Mouse (Mus musculus) CD4-positive, CD25-positive, alpha-beta regulatory T cell, adult 2 months (primary cell): ENCODE measurements around the gene Washc3.

Experiments
- DNase-seq: peaks from one replicate; pipeline ENCODE4 v3.0.0-alpha.2; 2012; ENCODE audit warnings: low read depth, low spot score

Washc3 gene

GRCm38 (mm10) chr10:88200951-88201638, at the start of gene Washc3:
Gene Washc3 (plus strand): TSS chr10:88201093.
- peak; percentile 92 for DNase-seq

- no peak for DNase-seq
Measured at GRCm38 (mm10) chr10:88151658-88152057, 49.2 kb upstream of the Washc3 start.

- no peak for DNase-seq
Measured at GRCm38 (mm10) chr10:88162096-88162495, 38.8 kb upstream of the Washc3 start.

- no peak for DNase-seq
Measured at GRCm38 (mm10) chr10:88162676-88163075, 38.2 kb upstream of the Washc3 start.

GRCm38 (mm10) chr10:88166158-88166557, 34.7 kb upstream of the Washc3 start:
- peak; percentile 51 for DNase-seq

GRCm38 (mm10) chr10:88167438-88168077, 33.3 kb upstream of the Washc3 start:
- DNase-seq: no peak

- no peak for DNase-seq
Measured at GRCm38 (mm10) chr10:88200541-88200940, 352 bp upstream of the Washc3 start.

- no peak for DNase-seq
Measured at GRCm38 (mm10) chr10:88201650-88202049, 757 bp downstream of the Washc3 start.

GRCm38 (mm10) chr10:88202581-88202980, 1.7 kb downstream of the Washc3 start:
- peak; percentile 50 for DNase-seq

GRCm38 (mm10) chr10:88203236-88203635, 2.3 kb downstream of the Washc3 start:
- DNase-seq: peak; percentile 51

- DNase-seq: no peak
Measured at GRCm38 (mm10) chr10:88212644-88213043, 11.8 kb downstream of the Washc3 start.

- no peak for DNase-seq
Measured at GRCm38 (mm10) chr10:88214800-88215514, 14.1 kb downstream of the Washc3 start.

- DNase-seq: no peak
Measured at GRCm38 (mm10) chr10:88218161-88218560, 17.3 kb downstream of the Washc3 start.

- no peak for DNase-seq
Measured at GRCm38 (mm10) chr10:88221718-88222117, 20.8 kb downstream of the Washc3 start.

GRCm38 (mm10) chr10:88225421-88225820, 24.5 kb downstream of the Washc3 start:
- DNase-seq: no peak

- DNase-seq: no peak
Measured at GRCm38 (mm10) chr10:88227962-88228361, 27.1 kb downstream of the Washc3 start.

GRCm38 (mm10) chr10:88228521-88229017, 27.7 kb downstream of the Washc3 start:
- no peak for DNase-seq

GRCm38 (mm10) chr10:88231671-88232070, 30.8 kb downstream of the Washc3 start:
- DNase-seq: no peak

GRCm38 (mm10) chr10:88232765-88233164, 31.9 kb downstream of the Washc3 start:
- no peak for DNase-seq

GRCm38 (mm10) chr10:88244681-88245080, 43.8 kb downstream of the Washc3 start:
- DNase-seq: no peak

- DNase-seq: no peak
Measured at GRCm38 (mm10) chr10:88250300-88250699, 49.4 kb downstream of the Washc3 start.

GRCm38 (mm10) chr10:88252121-88252862, 51.4 kb downstream of the Washc3 start:
- no peak for DNase-seq
